Mouse (Mus musculus) neural tube, embryonic 15.5 days (tissue): ENCODE results near the gene Spns3. TPM values are rescaled to one million over a fixed set of nuclear protein-coding genes. Genes with fewer than 3 reads are reported as not detected.
A peak's percentile ranks its signal among the peaks of the same experiment; 100 is the strongest.

Experiments used
- ATAC-seq: fragments of 200-750 bp; cut with Nextera tagmentation; 2 replicates; pipeline ENCODE4 v1.8.0; 2017; ENCODE audit warnings: mild to moderate bottlenecking, moderate TSS enrichment, moderate library complexity; ENCODE audit not compliant: low FRiP score
- H3K27ac ChIP-seq: fragments of 300-500 bp; sonication (generic); replicated peaks from 2 replicates; pipeline ENCODE4 v1.5.1; 2015; ENCODE audit warnings: mild to moderate bottlenecking, inconsistent platforms
- H3K27me3 ChIP-seq: fragments of 300-500 bp; sonication (generic); replicated peaks from 2 replicates; pipeline ENCODE4 v1.6.1; 2015; ENCODE audit warnings: inconsistent platforms
- H3K36me3 ChIP-seq: fragments of 300-500 bp; sonication (generic); 2 replicates; pipeline ENCODE4 v1.6.1; 2015; ENCODE audit warnings: inconsistent platforms
- H3K4me1 ChIP-seq: fragments of 300-500 bp; sonication (generic); 2 replicates; pipeline ENCODE4 v1.6.1; 2015; ENCODE audit warnings: inconsistent platforms
- H3K4me2 ChIP-seq: fragments of 300-500 bp; sonication (generic); 2 replicates; pipeline ENCODE4 v1.6.1; 2015; ENCODE audit warnings: inconsistent platforms, mild to moderate bottlenecking, moderate library complexity
- H3K4me3 ChIP-seq: fragments of 300-500 bp; sonication (generic); replicated peaks from 2 replicates; pipeline ENCODE4 v1.5.1; 2015; ENCODE audit warnings: mild to moderate bottlenecking, inconsistent platforms
- H3K9ac ChIP-seq: fragments of 300-500 bp; sonication (generic); replicated peaks from 2 replicates; pipeline ENCODE4 v1.6.1; 2015; ENCODE audit warnings: mild to moderate bottlenecking, inconsistent platforms
- H3K9me3 ChIP-seq: fragments of 300-500 bp; sonication (generic); replicated peaks from 2 replicates; pipeline ENCODE4 v1.6.1; 2016; ENCODE audit warnings: inconsistent platforms
- WGBS: fragments of 180-500 bp; shearing (Covaris S2); methylation state at CpG from one replicate; pipeline ENCODE4 v1.1.7; 2015; ENCODE audit warnings: mixed read lengths; 5-methylcytosine and 5-hydroxymethylcytosine counted together
- polyA plus RNA-seq: library from polyadenylated mRNA; unstranded; fragments of >200 nt; fragmentation: Nextera tagmentation; extraction: Ambion mirVana; gene quantifications from 2 replicates; pipeline ENCODE4 v1.2.1, GENCODE M21; 2015

The Spns3 gene
- polyA plus RNA-seq = 0.06 and 1.1 TPM in 2 replicates

GRCm38 (mm10) chr11:72550134-72550988, at the start of gene Spns3:
Gene Spns3 (minus strand): TSS chr11:72550506.
- Histone ChIP-seq H3K4me3 (no peak within 1 kb of the TSS), H3K4me2 (no peak within 1 kb of the TSS), H3K9ac (no peak within 1 kb of the TSS), H3K4me1 (no peaks in the 10 kb centered on the region), H3K36me3 (no peaks in the 10 kb centered on the region), H3K27me3 (no peaks in the 10 kb centered on the region), H3K27ac (no peak within 1 kb of the TSS), H3K9me3 (no peaks in the 10 kb centered on the region)
- no peak for ATAC-seq
- WGBS = 69% methylated on average over 8 of the region's 8 CpGs

- no peaks in the 10 kb centered on the region for H3K36me3 ChIP-seq
- H3K9ac ChIP-seq = no peak overlapping the region
- no peaks in the 10 kb centered on the region for H3K27me3 ChIP-seq
- no peak overlapping the region for H3K27ac ChIP-seq
- H3K4me3 ChIP-seq = no peak overlapping the region
- no peaks in the 10 kb centered on the region for H3K4me1 ChIP-seq
- WGBS = 93% methylated on average over 4 of the region's 4 CpGs
- ATAC-seq = no peak
- no peak overlapping the region for H3K4me2 ChIP-seq
- no peaks in the 10 kb centered on the region for H3K9me3 ChIP-seq
Measured at GRCm38 (mm10) chr11:72597780-72598179, 47.5 kb upstream of the Spns3 start.

GRCm38 (mm10) chr11:72595010-72595737, 44.9 kb upstream of the Spns3 start:
- Histone ChIP-seq H3K4me2 (no peak overlapping the region), H3K9me3 (no peaks in the 10 kb centered on the region), H3K36me3 (no peaks in the 10 kb centered on the region), H3K4me3 (no peak overlapping the region), H3K27ac (no peak overlapping the region), H3K9ac (no peak overlapping the region), H3K4me1 (no peaks in the 10 kb centered on the region), H3K27me3 (no peaks in the 10 kb centered on the region)
- 77% methylated on average over 2 of the region's 2 CpGs for WGBS
- no peak for ATAC-seq

- Histone ChIP-seq H3K4me1 (no peaks in the 10 kb centered on the region), H3K4me2 (no peak overlapping the region), H3K27ac (no peak overlapping the region), H3K9me3 (no peaks in the 10 kb centered on the region), H3K4me3 (no peak overlapping the region), H3K27me3 (no peaks in the 10 kb centered on the region), H3K36me3 (no peaks in the 10 kb centered on the region), H3K9ac (no peak overlapping the region)
- ATAC-seq = no peak
- WGBS = 70% methylated on average over 7 of the region's 7 CpGs
Measured at GRCm38 (mm10) chr11:72587537-72588233, 37.4 kb upstream of the Spns3 start.

GRCm38 (mm10) chr11:72586570-72586969, 36.3 kb upstream of the Spns3 start:
- Histone ChIP-seq H3K27ac (no peak overlapping the region), H3K27me3 (no peaks in the 10 kb centered on the region), H3K4me1 (no peaks in the 10 kb centered on the region), H3K9ac (no peak overlapping the region), H3K4me2 (no peak overlapping the region), H3K9me3 (no peaks in the 10 kb centered on the region), H3K36me3 (no peaks in the 10 kb centered on the region), H3K4me3 (no peak overlapping the region)
- 93% methylated on average over 3 of the region's 3 CpGs for WGBS
- ATAC-seq = no peak

GRCm38 (mm10) chr11:72583092-72583491, 32.8 kb upstream of the Spns3 start:
- H3K9me3 ChIP-seq = no peaks in the 10 kb centered on the region
- no peak for ATAC-seq
- WGBS = 91% methylated on average over 2 of the region's 2 CpGs

GRCm38 (mm10) chr11:72582448-72582705, 32.1 kb upstream of the Spns3 start:
- no peak overlapping the region for H3K9ac ChIP-seq
- H3K9me3 ChIP-seq = no peaks in the 10 kb centered on the region
- H3K4me1 ChIP-seq = no peaks in the 10 kb centered on the region
- no peak overlapping the region for H3K27ac ChIP-seq
- no peak overlapping the region for H3K4me2 ChIP-seq
- no peak overlapping the region for H3K4me3 ChIP-seq
- H3K36me3 ChIP-seq = no peaks in the 10 kb centered on the region
- H3K27me3 ChIP-seq = no peaks in the 10 kb centered on the region
- no peak for ATAC-seq
- 87% methylated on average over 3 of the region's 3 CpGs for WGBS

More at GRCm38 (mm10) chr11:72583092-72583491, 32.8 kb upstream of the Spns3 start:
- Histone ChIP-seq H3K4me1 (no peaks in the 10 kb centered on the region), H3K4me2 (no peak overlapping the region), H3K27me3 (no peaks in the 10 kb centered on the region), H3K27ac (no peak overlapping the region), H3K36me3 (no peaks in the 10 kb centered on the region), H3K9ac (no peak overlapping the region), H3K4me3 (no peak overlapping the region)

- Histone ChIP-seq H3K4me3 (no peak overlapping the region), H3K4me2 (no peak overlapping the region), H3K27ac (no peak overlapping the region), H3K36me3 (no peaks in the 10 kb centered on the region), H3K4me1 (peaks cover 4% of the 10 kb centered on the region), H3K9ac (no peak overlapping the region), H3K27me3 (no peaks in the 10 kb centered on the region), H3K9me3 (no peaks in the 10 kb centered on the region)
- 84% methylated on average over 8 of the region's 8 CpGs for WGBS
- ATAC-seq = no peak
Measured at GRCm38 (mm10) chr11:72581609-72582447, 31.5 kb upstream of the Spns3 start.

- no peaks in the 10 kb centered on the region for H3K36me3 ChIP-seq
- no peak overlapping the region for H3K27ac ChIP-seq
- no peak overlapping the region for H3K4me3 ChIP-seq
- H3K27me3 ChIP-seq = no peaks in the 10 kb centered on the region
- 80% methylated on average over 4 of the region's 4 CpGs for WGBS
- no peak overlapping the region for H3K9ac ChIP-seq
- no peak for ATAC-seq
- H3K4me2 ChIP-seq = no peak overlapping the region
- H3K9me3 ChIP-seq = no peaks in the 10 kb centered on the region
- peaks cover 13% of the 10 kb centered on the region for H3K4me1 ChIP-seq
Measured at GRCm38 (mm10) chr11:72578471-72578870, 28.2 kb upstream of the Spns3 start.

GRCm38 (mm10) chr11:72576466-72577351, 26.4 kb upstream of the Spns3 start:
- H3K4me1 ChIP-seq = peaks cover 13% of the 10 kb centered on the region

More at GRCm38 (mm10) chr11:72576466-72577351, 26.4 kb upstream of the Spns3 start:
- Histone ChIP-seq H3K27ac (no peak overlapping the region), H3K4me3 (peak overlapping the region; percentile 33), H3K9ac (peak overlapping the region; percentile 36), H3K9me3 (no peaks in the 10 kb centered on the region), H3K27me3 (no peaks in the 10 kb centered on the region), H3K4me2 (peak overlapping the region; percentile 65), H3K36me3 (no peaks in the 10 kb centered on the region)
- WGBS = 3% methylated on average over 24 of the region's 24 CpGs
- no peak for ATAC-seq
